Mouse (Mus musculus): Measurements from ENCODE around the gene Apol7a.

- no peak for TF ChIP-seq CTCF (IDR thresholded peaks at IDR 0.05; ENCODE audit: borderline replicate concordance, extremely low read depth, insufficient read depth, insufficient read length)
- no peak for TF ChIP-seq POLR2A (IDR thresholded peaks at IDR 0.05; ENCODE audit: borderline replicate concordance, extremely low read depth, insufficient read depth, insufficient read length, poor library complexity, severe bottlenecking)
Measured at GRCm38 (mm10) chr15:77381481-77381880, 17.4 kb downstream of the Apol7a start.

Measured in brain, embryonic 14.5 days (tissue).